Mouse (Mus musculus) bone marrow macrophage, adult 2 months (primary cell): Measurements from ENCODE around the gene Cd3e.

ENCODE experiments used
- CTCF ChIP-seq: IDR thresholded peaks from 2 replicates; pipeline ENCODE4 v1.5.1; 2012; ENCODE audit warnings: low read depth, mild to moderate bottlenecking, low read length, moderate library complexity
- POLR2A ChIP-seq: IDR thresholded peaks from 2 replicates; pipeline ENCODE4 v1.6.1; 2012; ENCODE audit warnings: mild to moderate bottlenecking, low read depth, low read length, borderline replicate concordance

- TF ChIP-seq CTCF, result no peak
- TF ChIP-seq POLR2A, result no peak
Measured at GRCm38 (mm10) chr9:45049731-45050130, 40.3 kb upstream of the Cd3e start.
